Mouse (Mus musculus): ENCODE measurements around the gene Cd72.

- TF ChIP-seq POLR2A (IDR thresholded peaks at IDR 0.05; ENCODE audit: borderline replicate concordance, extremely low read depth, insufficient read depth, insufficient read length, poor library complexity, severe bottlenecking) (no peak), CTCF (IDR thresholded peaks at IDR 0.05; ENCODE audit: borderline replicate concordance, extremely low read depth, insufficient read depth, insufficient read length) (no peak)
Measured at GRCm38 (mm10) chr4:43447251-43447650, 7.2 kb downstream of the Cd72 start.
